Mouse (Mus musculus) ES-Bruce4 (cell line): Measurements from ENCODE around the gene Sec14l3.

Experiments used
- CTCF ChIP-seq: IDR thresholded peaks from one replicate; pipeline ENCODE4 v1.8.1; 2011; ENCODE audit warnings: low read depth, low read length
- POLR2A ChIP-seq: IDR thresholded peaks from one replicate; pipeline ENCODE4 v1.8.1; 2011; ENCODE audit warnings: low read length; ENCODE audit not compliant: insufficient read depth

GRCm38 (mm10) chr11:4023321-4023720 is 41.3 kb upstream of the Sec14l3 start:
- TF ChIP-seq POLR2A = no peak
- no peak for TF ChIP-seq CTCF
